Mouse (Mus musculus) neural tube, embryonic 12.5 days (tissue): ENCODE results near the gene Manbal. TPM values are rescaled to one million over a fixed set of nuclear protein-coding genes. Genes with fewer than 3 reads are reported as not detected.
"Not testable (repeated sequence)": the region's sequence is repeated elsewhere in the genome, so short reads cannot be mapped to it uniquely, and the experiment has no call there.

Experiments used
- ATAC-seq: fragments of 200-750 bp; cut with Nextera tagmentation; 2 replicates; pipeline ENCODE4 v1.8.0; 2017; ENCODE audit warnings: low read depth, mild to moderate bottlenecking, moderate TSS enrichment, moderate library complexity; ENCODE audit not compliant: low FRiP score
- H3K27ac ChIP-seq: fragments of 300-500 bp; sonication (generic); 2 replicates; pipeline ENCODE4 v1.5.1; 2016
- H3K27me3 ChIP-seq: fragments of 300-500 bp; sonication (generic); replicated peaks from 2 replicates; pipeline ENCODE4 v1.6.1; 2016; ENCODE audit warnings: mild to moderate bottlenecking
- H3K36me3 ChIP-seq: fragments of 300-500 bp; sonication (generic); 2 replicates; pipeline ENCODE4 v1.6.1; 2016; ENCODE audit warnings: mild to moderate bottlenecking
- H3K4me1 ChIP-seq: fragments of 300-500 bp; sonication (generic); 2 replicates; pipeline ENCODE4 v1.6.1; 2016
- H3K4me2 ChIP-seq: fragments of 300-500 bp; sonication (generic); replicated peaks from 2 replicates; pipeline ENCODE4 v1.6.1; 2016; ENCODE audit warnings: mild to moderate bottlenecking
- H3K4me3 ChIP-seq: fragments of 300-500 bp; sonication (generic); 2 replicates; pipeline ENCODE4 v1.5.1; 2016
- H3K9ac ChIP-seq: fragments of 300-500 bp; sonication (generic); 2 replicates; pipeline ENCODE4 v1.6.1; 2016; ENCODE audit warnings: mild to moderate bottlenecking
- H3K9me3 ChIP-seq: fragments of 300-500 bp; sonication (generic); 2 replicates; pipeline ENCODE4 v1.6.1; 2016; ENCODE audit warnings: mild to moderate bottlenecking
- WGBS: fragments of 180-500 bp; shearing (Covaris S2); methylation state at CpG from one replicate; pipeline ENCODE4 v1.1.7; 2016; 5-methylcytosine and 5-hydroxymethylcytosine counted together
- polyA plus RNA-seq: library from polyadenylated mRNA; unstranded; fragments of >200 nt; fragmentation: Nextera tagmentation; extraction: Ambion mirVana; gene quantifications from 2 replicates; pipeline ENCODE4 v1.2.1, GENCODE M21; 2016

Gene Manbal
- polyA plus RNA-seq, 1 experiment from 2014 or later = 76.8 TPM

- Histone ChIP-seq H3K36me3 (peaks cover 4% of the 10 kb centered on the region; the same call in 1 of the 2 replicates), H3K27ac (no peak overlapping the region), H3K4me1 (peaks cover 30% of the 10 kb centered on the region), H3K9ac (no peak overlapping the region), H3K9me3 (no peaks in the 10 kb centered on the region), H3K27me3 (no peaks in the 10 kb centered on the region), H3K4me2 (no peak overlapping the region), H3K4me3 (no peak overlapping the region)
- no peak for ATAC-seq
- 87% methylated on average over 6 of the region's 6 CpGs for WGBS
Observed at GRCm38 (mm10) chr2:157371696-157372095, 4.3 kb downstream of the Manbal start.

- 87% methylated on average over 3 of the region's 3 CpGs for WGBS
- Histone ChIP-seq H3K4me2 (no peak overlapping the region), H3K4me1 (peaks cover 25% of the 10 kb centered on the region), H3K4me3 (no peak overlapping the region), H3K36me3 (peaks cover 4% of the 10 kb centered on the region; the same call in 1 of the 2 replicates), H3K27me3 (no peaks in the 10 kb centered on the region), H3K9me3 (no peaks in the 10 kb centered on the region), H3K27ac (no peak overlapping the region), H3K9ac (no peak overlapping the region)
- no peak for ATAC-seq
Observed at GRCm38 (mm10) chr2:157373681-157374080, 6.3 kb downstream of the Manbal start.

- H3K27me3 ChIP-seq = no peaks in the 10 kb centered on the region
- peaks cover 21% of the 10 kb centered on the region for H3K4me1 ChIP-seq
- peaks cover 11% of the 10 kb centered on the region for H3K36me3 ChIP-seq
- H3K4me2 ChIP-seq = 0 out of 2 replicates have a peak overlapping the region, but pooled peaks have one; percentile 38
- ATAC-seq = no peak
- H3K9me3 ChIP-seq = no peaks in the 10 kb centered on the region
- no peak overlapping the region for H3K9ac ChIP-seq
- H3K4me3 ChIP-seq = no peak overlapping the region
- whole genome bisulfite sequencing = 47% methylated on average over 8 of the region's 8 CpGs
- no peak overlapping the region for H3K27ac ChIP-seq
Observed at GRCm38 (mm10) chr2:157375051-157375450, 7.7 kb downstream of the Manbal start.

- ATAC-seq = no peak
- Histone ChIP-seq H3K9ac (no peak overlapping the region), H3K9me3 (no peaks in the 10 kb centered on the region), H3K4me3 (no peak overlapping the region), H3K27me3 (no peaks in the 10 kb centered on the region), H3K4me2 (peak overlapping the region; percentile 38), H3K36me3 (peaks cover 14% of the 10 kb centered on the region), H3K4me1 (peaks cover 21% of the 10 kb centered on the region), H3K27ac (no peak overlapping the region)
- WGBS = 9% methylated on average over 14 of the region's 14 CpGs
Observed at GRCm38 (mm10) chr2:157375794-157376757, 8.7 kb downstream of the Manbal start.

GRCm38 (mm10) chr2:157376995-157377394, 9.6 kb downstream of the Manbal start:
- Histone ChIP-seq H3K36me3 (peaks cover 14% of the 10 kb centered on the region), H3K4me1 (peaks cover 21% of the 10 kb centered on the region), H3K27me3 (no peaks in the 10 kb centered on the region), H3K27ac (no peak overlapping the region), H3K9ac (no peak overlapping the region), H3K4me3 (no peak overlapping the region), H3K4me2 (no peak overlapping the region), H3K9me3 (no peaks in the 10 kb centered on the region)
- no peak for ATAC-seq
- WGBS = 17% methylated on average over 3 of the region's 3 CpGs

DNA sequence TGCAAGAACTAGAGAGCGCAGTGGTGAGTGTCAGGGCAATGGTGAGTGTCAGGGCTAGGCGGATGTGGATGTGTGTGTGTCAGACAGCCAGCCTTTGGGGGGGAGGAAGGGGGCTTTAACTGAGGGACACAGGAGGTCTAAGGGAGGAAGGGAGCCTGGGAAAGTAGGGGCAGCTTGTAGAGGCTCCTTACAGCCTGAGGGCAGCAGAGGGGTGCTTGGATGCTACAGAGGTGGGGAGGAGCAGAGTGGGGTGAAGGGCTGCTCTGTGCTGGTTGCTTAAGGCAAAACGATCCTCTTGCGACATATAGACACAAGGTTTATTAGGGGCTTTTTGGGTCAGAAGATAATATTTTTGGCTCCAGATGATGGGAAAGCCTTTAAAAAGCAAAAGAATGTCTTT, 17.4 kb downstream of the Manbal start:
- 82% methylated on average over 4 of the region's 4 CpGs for WGBS
- no peak overlapping the region for H3K4me3 ChIP-seq
- no peaks in the 10 kb centered on the region for H3K9me3 ChIP-seq
- no peaks in the 10 kb centered on the region for H3K27me3 ChIP-seq
- peaks cover 8% of the 10 kb centered on the region; the same call in 1 of the 2 replicates for H3K4me1 ChIP-seq
- peaks cover 16% of the 10 kb centered on the region for H3K36me3 ChIP-seq
- no peak overlapping the region for H3K9ac ChIP-seq
- ATAC-seq = no peak
- H3K27ac ChIP-seq = no peak overlapping the region
- H3K4me2 ChIP-seq = no peak overlapping the region

GRCm38 (mm10) chr2:157388901-157389590, 21.7 kb downstream of the Manbal start:
- not testable (repeated sequence) for H3K27me3 ChIP-seq, ATAC-seq, H3K9me3 ChIP-seq, H3K4me1 ChIP-seq, H3K27ac ChIP-seq, H3K9ac ChIP-seq, H3K4me3 ChIP-seq, H3K4me2 ChIP-seq
- WGBS = 92% methylated on average over 14 of the region's 14 CpGs
- peaks cover 21% of the 10 kb centered on the region; the same call in 1 of the 2 replicates for H3K36me3 ChIP-seq

DNA sequence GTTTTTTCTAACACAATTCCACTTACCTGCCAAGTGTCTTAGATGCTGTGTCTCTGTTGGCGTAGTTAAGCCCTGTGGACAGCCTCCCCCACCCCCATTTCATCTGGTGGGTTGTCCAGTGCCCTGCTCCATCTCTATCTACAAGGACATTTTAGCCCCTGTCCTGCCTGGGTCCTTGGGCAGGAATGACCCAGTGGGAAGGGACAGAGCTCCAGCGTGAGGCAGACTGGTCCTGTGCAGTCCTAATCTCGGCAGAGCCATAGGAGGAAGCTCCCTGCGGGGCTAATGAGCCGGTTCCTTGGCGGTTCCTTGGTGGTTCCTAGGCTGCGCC, 22.2 kb downstream of the Manbal start:
- no peak overlapping the region for H3K27ac ChIP-seq
- no peak overlapping the region for H3K4me3 ChIP-seq
- H3K9ac ChIP-seq = no peak overlapping the region
- no peaks in the 10 kb centered on the region for H3K9me3 ChIP-seq
- no peak overlapping the region for H3K4me2 ChIP-seq
- H3K36me3 ChIP-seq = peaks cover 20% of the 10 kb centered on the region; the same call in 1 of the 2 replicates
- 82% methylated on average over 7 of the region's 7 CpGs for WGBS
- ATAC-seq = no peak
- no peaks in the 10 kb centered on the region for H3K27me3 ChIP-seq
- H3K4me1 ChIP-seq = no peaks in the 10 kb centered on the region

DNA sequence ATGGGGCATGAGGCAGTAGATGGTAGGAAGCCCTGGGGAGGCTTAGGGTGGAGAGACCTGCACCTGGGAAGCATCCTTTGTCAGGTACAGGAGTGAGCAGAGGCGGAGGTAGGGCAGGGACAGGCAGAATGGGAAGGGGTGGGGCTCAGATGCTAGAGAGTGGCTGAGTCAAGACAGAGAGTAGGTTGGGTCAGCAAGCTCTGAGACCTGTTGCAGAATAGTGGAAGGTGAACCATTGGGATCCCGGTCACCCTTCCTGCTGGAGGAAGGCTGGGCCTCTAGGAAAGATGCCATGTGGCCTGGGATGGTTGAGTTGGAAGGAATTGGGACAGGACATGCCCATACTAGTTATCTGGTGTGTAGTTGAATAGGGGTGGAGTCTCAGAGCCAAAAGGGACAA, 24.9 kb downstream of the Manbal start:
- Histone ChIP-seq H3K4me1 (peaks cover 8% of the 10 kb centered on the region; the same call in 1 of the 2 replicates), H3K9me3 (no peaks in the 10 kb centered on the region), H3K9ac (no peak overlapping the region), H3K4me3 (no peak overlapping the region), H3K4me2 (no peak overlapping the region), H3K36me3 (peaks cover 37% of the 10 kb centered on the region), H3K27me3 (no peaks in the 10 kb centered on the region), H3K27ac (no peak overlapping the region)
- WGBS = 95% methylated on average over 2 of the region's 2 CpGs
- ATAC-seq = no peak

DNA sequence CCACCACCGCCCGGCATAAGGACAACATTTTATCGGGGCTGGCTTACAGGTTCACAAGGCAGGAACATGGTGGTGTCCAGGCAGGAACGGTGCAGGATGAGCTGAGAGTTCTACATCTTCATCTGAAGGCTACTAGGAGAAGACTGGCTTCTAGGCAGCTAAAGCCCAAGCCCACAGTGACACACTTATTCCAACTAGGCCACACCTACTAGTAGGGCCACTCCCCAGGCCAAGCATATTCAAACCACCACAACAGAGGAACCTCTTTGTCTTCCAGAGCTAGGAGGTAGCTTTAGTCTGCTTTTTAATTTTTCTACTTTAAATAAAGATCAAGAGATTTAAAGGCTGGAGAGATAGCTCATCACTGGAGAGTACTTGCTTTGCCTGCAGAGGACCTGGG, 26.2 kb downstream of the Manbal start:
- H3K27me3 ChIP-seq = no peaks in the 10 kb centered on the region
- no peak overlapping the region for H3K27ac ChIP-seq
- peaks cover 8% of the 10 kb centered on the region; the same call in 1 of the 2 replicates for H3K4me1 ChIP-seq
- WGBS = 97% methylated on average over 4 of the region's 4 CpGs
- peaks cover 4% of the 10 kb centered on the region; the same call in 1 of the 2 replicates for H3K9me3 ChIP-seq
- H3K4me2 ChIP-seq = no peak overlapping the region
- no peak overlapping the region for H3K4me3 ChIP-seq
- no peak for ATAC-seq
- peaks cover 49% of the 10 kb centered on the region for H3K36me3 ChIP-seq
- H3K9ac ChIP-seq = no peak overlapping the region

DNA sequence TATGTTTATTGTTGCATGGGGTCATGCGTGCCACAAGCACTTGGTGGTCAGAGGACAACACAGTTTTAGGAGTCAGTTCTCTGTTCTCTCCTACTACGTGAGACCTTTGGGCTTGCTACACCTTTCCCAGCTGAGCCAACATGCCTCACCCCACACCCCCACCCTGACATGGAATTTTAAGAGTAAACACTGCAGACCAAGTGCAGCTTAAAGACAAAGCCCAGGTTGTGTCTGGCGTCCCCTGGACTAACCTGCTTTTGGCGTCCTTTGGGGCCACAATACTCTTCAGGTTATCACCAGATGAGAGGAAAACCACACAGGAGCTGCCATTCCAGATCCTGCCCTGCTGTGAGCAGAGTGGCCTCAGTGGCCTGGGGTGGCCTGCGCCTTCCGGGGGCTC, 27.5 kb downstream of the Manbal start:
- peaks cover 8% of the 10 kb centered on the region; the same call in 1 of the 2 replicates for H3K4me1 ChIP-seq
- no peak overlapping the region for H3K27ac ChIP-seq
- peaks cover 4% of the 10 kb centered on the region; the same call in 1 of the 2 replicates for H3K9me3 ChIP-seq
- H3K9ac ChIP-seq = no peak overlapping the region
- H3K36me3 ChIP-seq = peaks cover 51% of the 10 kb centered on the region
- no peak overlapping the region for H3K4me2 ChIP-seq
- WGBS = 65% methylated on average over 6 of the region's 6 CpGs
- no peak for ATAC-seq
- no peaks in the 10 kb centered on the region for H3K27me3 ChIP-seq
- no peak overlapping the region for H3K4me3 ChIP-seq

DNA sequence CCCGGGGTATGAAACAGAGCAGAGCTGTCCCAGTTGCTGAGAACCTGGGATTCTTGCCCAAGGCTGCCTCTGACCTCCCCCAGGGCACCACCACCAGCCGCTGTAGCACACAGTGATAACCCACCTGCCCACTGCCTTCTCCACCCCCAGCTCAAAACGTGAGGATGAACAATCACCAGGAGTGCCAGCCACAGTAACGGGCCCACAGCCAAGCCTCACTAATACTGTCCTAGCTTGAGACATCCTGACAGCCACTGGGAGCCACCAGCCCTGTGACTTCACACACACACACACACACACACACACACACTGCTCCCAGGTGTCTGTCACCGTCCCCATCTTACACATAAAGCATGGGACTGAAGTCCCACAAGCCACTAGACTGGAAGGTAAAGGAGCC, 28.0 kb downstream of the Manbal start:
- H3K4me3 ChIP-seq = no peak overlapping the region
- H3K9ac ChIP-seq = no peak overlapping the region
- no peaks in the 10 kb centered on the region for H3K27me3 ChIP-seq
- peaks cover 49% of the 10 kb centered on the region for H3K36me3 ChIP-seq
- ATAC-seq = no peak
- no peak overlapping the region for H3K4me2 ChIP-seq
- peaks cover 8% of the 10 kb centered on the region; the same call in 1 of the 2 replicates for H3K4me1 ChIP-seq
- H3K9me3 ChIP-seq = peaks cover 4% of the 10 kb centered on the region; the same call in 1 of the 2 replicates
- H3K27ac ChIP-seq = peak overlapping the region; percentile 26; the same call in 1 of the 2 replicates
- 70% methylated on average over 5 of the region's 5 CpGs for WGBS
